20 mouse cellular contexts compared by ENCODE assay signal in the genomic region with DNA sequence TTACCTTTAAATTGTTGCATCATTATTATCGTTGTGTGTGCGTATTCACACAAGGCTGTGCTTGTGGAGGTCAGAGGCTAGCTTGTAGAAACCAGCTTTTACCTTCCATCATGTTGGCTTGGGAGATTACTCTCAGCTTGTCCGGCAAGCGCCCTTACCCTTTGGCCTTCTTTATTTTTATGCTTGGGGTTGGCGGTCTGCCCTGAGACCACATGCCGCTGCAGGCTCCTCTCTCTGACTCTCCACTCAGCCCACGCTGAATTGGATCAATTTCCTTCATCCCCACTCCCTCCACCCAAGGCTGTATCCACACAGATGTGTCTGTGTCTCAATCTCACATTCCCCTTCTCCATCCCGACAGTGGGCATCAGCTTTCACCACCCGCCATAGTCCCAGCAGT. TPM values are rescaled to one million over a fixed set of nuclear protein-coding genes. Genes with fewer than 3 reads are reported as not detected.
"Had no signal": no experiment of that assay in that cellular context is flagged by ENCODE, and none has a peak within 500 bp of the region (broad histone marks: within the 10 kb centered on the region; RNA-seq: fewer than 3 reads in every experiment).

No protein-coding gene starts in this region.

- H3K27ac ChIP-seq: liver, embryonic 12.5 days; liver, embryonic 14.5 days; midbrain, embryonic 10.5 days; midbrain, embryonic 12.5 days; neural tube, embryonic 13.5 days; neural tube, embryonic 15.5 days had no signal

- DNase-seq: lung, embryonic 14.5 days; midbrain, embryonic 14.5 days; retina, postnatal 1 day; right cerebral cortex, adult 18-20 months; right cerebral cortex, postnatal 25 days; right cerebral cortex, postnatal 4 days; spleen, adult 18-20 months; thymus, adult 18-20 months; thymus, postnatal 14 days; thymus, postnatal 36 days had no signal

- H3K27me3 ChIP-seq: neural tube, embryonic 15.5 days had no signal

- ATAC-seq: liver, embryonic 12.5 days; midbrain, embryonic 16.5 days had no signal

- H3K4me2 ChIP-seq: liver, embryonic 12.5 days; lung, embryonic 14.5 days; midbrain, embryonic 12.5 days; neural tube, embryonic 13.5 days; neural tube, embryonic 15.5 days had no signal

- H3K9me3 ChIP-seq: liver, embryonic 12.5 days; midbrain, embryonic 10.5 days; midbrain, embryonic 12.5 days; neural tube, embryonic 13.5 days; neural tube, embryonic 15.5 days had no signal

- H3K9ac ChIP-seq: liver, embryonic 12.5 days; liver, embryonic 14.5 days; lung, embryonic 14.5 days; midbrain, embryonic 12.5 days; neural tube, embryonic 13.5 days; neural tube, embryonic 15.5 days had no signal

- H3K4me1 ChIP-seq: liver, embryonic 12.5 days had no signal

- H3K4me3 ChIP-seq: liver, embryonic 12.5 days; midbrain, embryonic 10.5 days; midbrain, embryonic 12.5 days; myocyte; neural tube, embryonic 13.5 days; neural tube, embryonic 15.5 days had no signal

- H3K36me3 ChIP-seq: liver, embryonic 12.5 days; midbrain, embryonic 10.5 days; midbrain, embryonic 12.5 days; neural tube, embryonic 13.5 days; neural tube, embryonic 15.5 days had no signal

RNA-seq across cellular contexts. Expression of gene Vwa5b1, which starts 33.8 kb away (rescaled TPM):
- polyA plus RNA-seq: liver, embryonic 12.5 days; liver, embryonic 14.5 days; liver, embryonic 16.5 days; myocyte; thymus, postnatal 0 days had no signal
